Mouse (Mus musculus) olfactory bulb, adult 2 months (tissue): ENCODE results near the gene Nolc1.

Source experiments
- CTCF ChIP-seq: fragments of 200-500 bp; IDR thresholded peaks from 2 replicates; pipeline ENCODE4 v1.5.1; 2012; ENCODE audit warnings: low read depth, mild to moderate bottlenecking, low read length, moderate library complexity; ENCODE audit not compliant: insufficient read depth
- POLR2A ChIP-seq: fragments of 200-500 bp; IDR thresholded peaks from 2 replicates; pipeline ENCODE4 v1.6.1; 2012; ENCODE audit warnings: mild to moderate bottlenecking, low read depth, low read length, moderate library complexity; ENCODE audit not compliant: insufficient read depth

- TF ChIP-seq CTCF, result no peak
- TF ChIP-seq POLR2A, result no peak
Measured at GRCm38 (mm10) chr19:46037243-46037924, 38.3 kb upstream of the Nolc1 start.
